Mouse (Mus musculus) embryonic facial prominence, embryonic 12.5 days (tissue): Measurements from ENCODE around the gene Wdr83os. TPM values are rescaled to one million over a fixed set of nuclear protein-coding genes. Genes with fewer than 3 reads are reported as not detected.
A peak's percentile ranks its signal among the peaks of the same experiment; 100 is the strongest.

ENCODE experiments used
- ATAC-seq: fragments of 200-750 bp; cut with Nextera tagmentation; 2 replicates; pipeline ENCODE4 v1.8.0; 2017; ENCODE audit not compliant: insufficient number of reproducible peaks, insufficient read depth, low FRiP score, low TSS enrichment
- H3K27ac ChIP-seq: fragments of 300-500 bp; sonication (generic); 2 replicates; pipeline ENCODE4 v1.5.1; 2016; ENCODE audit warnings: mild to moderate bottlenecking
- H3K27me3 ChIP-seq: fragments of 300-500 bp; sonication (generic); 2 replicates; pipeline ENCODE4 v1.6.1; 2016; ENCODE audit warnings: mild to moderate bottlenecking, moderate library complexity
- H3K36me3 ChIP-seq: fragments of 300-500 bp; sonication (generic); 2 replicates; pipeline ENCODE4 v1.6.1; 2016; ENCODE audit warnings: mild to moderate bottlenecking
- H3K4me1 ChIP-seq: fragments of 300-500 bp; sonication (generic); 2 replicates; pipeline ENCODE4 v1.6.1; 2016
- H3K4me2 ChIP-seq: fragments of 300-500 bp; sonication (generic); replicated peaks from 2 replicates; pipeline ENCODE4 v1.6.1; 2016; ENCODE audit warnings: mild to moderate bottlenecking, moderate library complexity
- H3K4me3 ChIP-seq: fragments of 300-500 bp; sonication (generic); 2 replicates; pipeline ENCODE4 v1.5.1; 2016; ENCODE audit warnings: mild to moderate bottlenecking
- H3K9ac ChIP-seq: fragments of 300-500 bp; sonication (generic); 2 replicates; pipeline ENCODE4 v1.6.1; 2016; ENCODE audit warnings: mild to moderate bottlenecking, moderate library complexity
- H3K9me3 ChIP-seq: fragments of 300-500 bp; sonication (generic); 2 replicates; pipeline ENCODE4 v1.6.1; 2016; ENCODE audit warnings: mild to moderate bottlenecking, moderate library complexity
- WGBS: fragments of 180-500 bp; shearing (Covaris S2); methylation state at CpG from one replicate; pipeline ENCODE4 v1.1.7; 2016; 5-methylcytosine and 5-hydroxymethylcytosine counted together
- microRNA-seq: library from miRNA; unstranded; fragments of <30 nt; microRNA quantifications from one replicate; pipeline ENCODE4, GENCODE M21; 2017
- polyA plus RNA-seq: library from polyadenylated mRNA; unstranded; fragments of >200 nt; fragmentation: Nextera tagmentation; extraction: Ambion mirVana; gene quantifications from 2 replicates; pipeline ENCODE4 v1.2.1, GENCODE M21; 2016

Wdr83os gene
- polyA plus RNA-seq, 1 experiment from 2014 or later: 118 TPM

DNA sequence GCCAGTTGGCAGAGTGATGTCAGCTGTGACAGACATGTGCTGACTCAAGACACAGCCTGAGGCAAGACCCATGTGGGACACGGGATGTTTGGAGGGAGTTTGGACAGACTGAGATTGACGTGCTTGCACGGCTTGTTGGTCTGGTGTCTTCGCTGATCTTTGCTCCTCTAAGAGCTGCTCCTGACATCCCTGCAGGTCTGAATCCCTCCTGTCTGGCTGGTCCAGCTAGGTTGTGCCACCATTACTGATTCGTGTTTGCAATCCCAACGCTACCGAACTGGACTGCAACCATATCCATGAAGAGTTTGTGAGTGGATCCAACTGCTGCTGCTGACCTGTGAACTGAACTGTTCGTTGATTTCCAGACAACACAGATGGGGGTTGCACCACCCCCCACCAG lies 43.2 kb downstream of the Wdr83os start:
- 89% methylated on average over 8 of the region's 8 CpGs for WGBS
- H3K4me2 ChIP-seq: no peak overlapping the region

More for the DNA sequence above, 43.2 kb downstream of the Wdr83os start:
- H3K4me1 ChIP-seq: peaks cover 4% of the 10 kb centered on the region; the same call in 1 of the 2 replicates
- no peak overlapping the region for H3K4me3 ChIP-seq
- no peak overlapping the region for H3K9ac ChIP-seq
- H3K9me3 ChIP-seq: no peaks in the 10 kb centered on the region
- no peak for ATAC-seq
- no peak overlapping the region for H3K27ac ChIP-seq
- H3K36me3 ChIP-seq: no peaks in the 10 kb centered on the region
- no peaks in the 10 kb centered on the region for H3K27me3 ChIP-seq

Small RNA genes lying within 50 kb of the gene (microRNA-seq; reads per million reads assigned to microRNA genes)
- gene Gm23388 (4.4 reads per million, percentile 18 among the genes with 10 or more reads in this experiment), gene Mir7070 (0.73 reads per million)

Other genes starting within 250 kb of the Wdr83os start
- 46.7 and 46.8 TPM in 2 replicates for gene Gadd45gip1, start 249.2 kb upstream of the Wdr83os start, polyA plus RNA-seq
- 96.0 TPM in 2 replicates for gene Rad23a, start 240.1 kb upstream of the Wdr83os start, polyA plus RNA-seq
- 919 and 944 TPM in 2 replicates for gene Calr, start 233.8 kb upstream of the Wdr83os start, polyA plus RNA-seq
- gene Farsa, start 223.8 kb upstream of the Wdr83os start, polyA plus RNA-seq: 106 and 108 TPM in 2 replicates
- 84.1 and 91.7 TPM in 2 replicates for gene Syce2, start 208.6 kb upstream of the Wdr83os start, polyA plus RNA-seq
- gene Gcdh, start 186.8 kb upstream of the Wdr83os start, polyA plus RNA-seq: 44.3 and 45.2 TPM in 2 replicates
- gene Klf1, start 178.8 kb upstream of the Wdr83os start, polyA plus RNA-seq: 4.7 and 5.4 TPM in 2 replicates
- 14.8 and 15.4 TPM in 2 replicates for gene Dnase2a, start 172.2 kb upstream of the Wdr83os start, polyA plus RNA-seq
- 5.3 and 5.7 TPM in 2 replicates for gene Mast1, start 143.4 kb upstream of the Wdr83os start, polyA plus RNA-seq
- gene Rtbdn, start 133.7 kb upstream of the Wdr83os start, polyA plus RNA-seq: 0.50 and 0.52 TPM in 2 replicates
- not detected in 2 replicates for gene Gm49661, start 111.3 kb upstream of the Wdr83os start, polyA plus RNA-seq
- 1,038 and 1,130 TPM in 2 replicates for gene Prdx2, start 111.2 kb upstream of the Wdr83os start, polyA plus RNA-seq
- 104 and 115 TPM in 2 replicates for gene Rnaseh2a, start 111.0 kb upstream of the Wdr83os start, polyA plus RNA-seq
- 8.0 and 9.0 TPM in 2 replicates for gene Junb, start 102.0 kb upstream of the Wdr83os start, polyA plus RNA-seq
- 20.6 TPM in 2 replicates for gene Hook2, start 90.1 kb upstream of the Wdr83os start, polyA plus RNA-seq
- 0.08 TPM in 1 of 2 replicates, not detected in the other for gene Best2, start 66.2 kb upstream of the Wdr83os start, polyA plus RNA-seq
- 125 and 132 TPM in 2 replicates for gene Asna1, start 55.5 kb upstream of the Wdr83os start, polyA plus RNA-seq
- 160 and 176 TPM in 2 replicates for gene Trir, start 53.9 kb upstream of the Wdr83os start, polyA plus RNA-seq
- 31.7 and 33.3 TPM in 2 replicates for gene Tnpo2, start 43.8 kb upstream of the Wdr83os start, polyA plus RNA-seq
- 32.8 and 35.8 TPM in 2 replicates for gene Fbxw9, start 20.7 kb upstream of the Wdr83os start, polyA plus RNA-seq
- gene Gm5741, start 12.8 kb upstream of the Wdr83os start, polyA plus RNA-seq: 0.90 TPM in 1 of 2 replicates, not detected in the other
- gene Dhps, start 9.0 kb upstream of the Wdr83os start, polyA plus RNA-seq: 66.8 and 67.9 TPM in 2 replicates
- gene Wdr83, start 566 bp downstream of the Wdr83os start, polyA plus RNA-seq: 48.9 and 49.1 TPM in 2 replicates
- gene Man2b1, start 2.5 kb downstream of the Wdr83os start, polyA plus RNA-seq: 25.9 and 27.6 TPM in 2 replicates
- gene Zfp791, start 42.4 kb downstream of the Wdr83os start, polyA plus RNA-seq: 2.3 and 3.2 TPM in 2 replicates
- not detected in 2 replicates for gene Cks1brt, start 71.2 kb downstream of the Wdr83os start, polyA plus RNA-seq
- not detected in 2 replicates for gene Olfr371, start 145.2 kb downstream of the Wdr83os start, polyA plus RNA-seq
- 118 and 124 TPM in 2 replicates for gene Orc6, start 218.9 kb downstream of the Wdr83os start, polyA plus RNA-seq
- gene Vps35, start 219.1 kb downstream of the Wdr83os start, polyA plus RNA-seq: 141 and 150 TPM in 2 replicates